Mouse (Mus musculus) gastrocnemius, postnatal 10 days (tissue): Measurements from ENCODE around the gene Ppl. TPM values are rescaled to one million over a fixed set of nuclear protein-coding genes. Genes with fewer than 3 reads are reported as not detected.

Source experiments
- total RNA-seq, 2 experiments: library from RNA; stranded (reverse); gene quantifications; 2 replicates each; pipeline ENCODE4 v1.2.3; 2021

The Ppl gene
- total RNA-seq, 2 experiments from 2014 or later = 0.12 to 0.25 TPM

Other genes with a start within 250 kb of the Ppl start
- gene Mgrn1, start 246.2 kb downstream of the Ppl start, total RNA-seq = 10 to 100 TPM; 62.2 to 68.4 TPM
- 10 to 100 TPM; 32.6 to 35.2 TPM for gene Nudt16l1, start 193.7 kb downstream of the Ppl start, total RNA-seq
- gene Anks3, start 168.2 kb downstream of the Ppl start, total RNA-seq = 10 to 100 TPM; 14.9 to 21.5 TPM
- not detected for gene Sept12, start 134.6 kb downstream of the Ppl start, total RNA-seq
- gene Smim22, start 125.1 kb downstream of the Ppl start, total RNA-seq = not detected
- gene Rogdi, start 118.9 kb downstream of the Ppl start, total RNA-seq = 10 to 100 TPM; 11.7 to 16.7 TPM
- 10 to 100 TPM; 44.2 to 45.6 TPM for gene Glyr1, start 82.6 kb downstream of the Ppl start, total RNA-seq
- gene Ubn1, start 82.4 kb downstream of the Ppl start, total RNA-seq = 10 to 100 TPM; 27.1 to 33.0 TPM
- 10 to 100 TPM in 1 of 2 experiments, 1 to 10 TPM in 1; 8.8 to 13.3 TPM for gene Sec14l5, start 14.7 kb upstream of the Ppl start, total RNA-seq
- 1 to 10 TPM; 6.6 to 7.0 TPM for gene Nagpa, start 71.6 kb upstream of the Ppl start, total RNA-seq
- gene AU021092, start 89.9 kb upstream of the Ppl start, total RNA-seq = 1 to 10 TPM; 6.1 to 6.2 TPM
- 10 to 100 TPM; 12.0 to 13.8 TPM for gene Alg1, start 101.2 kb upstream of the Ppl start, total RNA-seq
- gene Eef2kmt, start 123.6 kb upstream of the Ppl start, total RNA-seq = 10 to 100 TPM in 1 of 2 experiments, 1 to 10 TPM in 1; 9.7 to 13.4 TPM